Mouse (Mus musculus): Measurements from ENCODE around the gene Olfr527. TPM values are rescaled to one million over a fixed set of nuclear protein-coding genes. Genes with fewer than 3 reads are reported as not detected.

Gene Olfr527
- polyA plus RNA-seq, 1 experiment from 2014 or later, result not detected

Other genes starting within 250 kb of the Olfr527 start
- not detected in 2 replicates for gene Prap1, start 240.6 kb upstream of the Olfr527 start, polyA plus RNA-seq (2015; fragmentation: Nextera tagmentation; extraction: Ambion mirVana)
- 37.6 and 41.2 TPM in 2 replicates for gene Fuom, start 231.6 kb upstream of the Olfr527 start, polyA plus RNA-seq (2015; fragmentation: Nextera tagmentation; extraction: Ambion mirVana)
- 7.7 and 9.6 TPM in 2 replicates for gene Paox, start 218.2 kb upstream of the Olfr527 start, polyA plus RNA-seq (2015; fragmentation: Nextera tagmentation; extraction: Ambion mirVana)
- 115 and 120 TPM in 2 replicates for gene Echs1, start 217.5 kb upstream of the Olfr527 start, polyA plus RNA-seq (2015; fragmentation: Nextera tagmentation; extraction: Ambion mirVana)
- 27.4 and 31.1 TPM in 2 replicates for gene Mtg1, start 196.5 kb upstream of the Olfr527 start, polyA plus RNA-seq (2015; fragmentation: Nextera tagmentation; extraction: Ambion mirVana)
- gene Sprn, start 179.1 kb upstream of the Olfr527 start, polyA plus RNA-seq (2015; fragmentation: Nextera tagmentation; extraction: Ambion mirVana), result 24.9 and 28.2 TPM in 2 replicates
- gene Olfr522, start 169.3 kb upstream of the Olfr527 start, polyA plus RNA-seq (2015; fragmentation: Nextera tagmentation; extraction: Ambion mirVana), result not detected in 2 replicates
- not detected in 2 replicates for gene Olfr523, start 160.8 kb upstream of the Olfr527 start, polyA plus RNA-seq (2015; fragmentation: Nextera tagmentation; extraction: Ambion mirVana)
- gene Olfr524, start 128.1 kb upstream of the Olfr527 start, polyA plus RNA-seq (2015; fragmentation: Nextera tagmentation; extraction: Ambion mirVana), result not detected in 2 replicates
- 0.04 TPM in 1 of 2 replicates, not detected in the other for gene Cd163l1, start 115.8 kb upstream of the Olfr527 start, polyA plus RNA-seq (2015; fragmentation: Nextera tagmentation; extraction: Ambion mirVana)
- gene 5830411N06Rik, start 86.7 kb upstream of the Olfr527 start, polyA plus RNA-seq (2015; fragmentation: Nextera tagmentation; extraction: Ambion mirVana), result not detected in 2 replicates
- gene Olfr525, start 13.2 kb upstream of the Olfr527 start, polyA plus RNA-seq (2015; fragmentation: Nextera tagmentation; extraction: Ambion mirVana), result not detected in 2 replicates
- gene Olfr60, start 27.7 kb downstream of the Olfr527 start, polyA plus RNA-seq (2015; fragmentation: Nextera tagmentation; extraction: Ambion mirVana), result not detected in 2 replicates
- gene Olfr530, start 42.3 kb downstream of the Olfr527 start, polyA plus RNA-seq (2015; fragmentation: Nextera tagmentation; extraction: Ambion mirVana), result not detected in 2 replicates
- gene Olfr531, start 68.9 kb downstream of the Olfr527 start, polyA plus RNA-seq (2015; fragmentation: Nextera tagmentation; extraction: Ambion mirVana), result not detected in 2 replicates
- gene Olfr532, start 87.6 kb downstream of the Olfr527 start, polyA plus RNA-seq (2015; fragmentation: Nextera tagmentation; extraction: Ambion mirVana), result not detected in 2 replicates
- not detected in 2 replicates for gene Olfr533, start 129.4 kb downstream of the Olfr527 start, polyA plus RNA-seq (2015; fragmentation: Nextera tagmentation; extraction: Ambion mirVana)
- gene Olfr535, start 150.2 kb downstream of the Olfr527 start, polyA plus RNA-seq (2015; fragmentation: Nextera tagmentation; extraction: Ambion mirVana), result not detected in 2 replicates
- gene Olfr536, start 173.4 kb downstream of the Olfr527 start, polyA plus RNA-seq (2015; fragmentation: Nextera tagmentation; extraction: Ambion mirVana), result not detected in 2 replicates
- not detected in 2 replicates for gene Olfr538, start 233.9 kb downstream of the Olfr527 start, polyA plus RNA-seq (2015; fragmentation: Nextera tagmentation; extraction: Ambion mirVana)

Measured in hindbrain, embryonic 15.5 days (tissue).